Mouse (Mus musculus) gastrocnemius, adult 2 months (tissue): ENCODE measurements around the gene Gm8251. TPM values are rescaled to one million over a fixed set of nuclear protein-coding genes. Genes with fewer than 3 reads are reported as not detected.

Experiments used
- DNase-seq: peaks from one replicate; pipeline ENCODE4 v3.0.0; 2022
- H3K27ac ChIP-seq: fragments of 200-600 bp; 2 replicates; pipeline ENCODE4 v1.8.1; 2022; ENCODE audit warnings: mild to moderate bottlenecking
- H3K4me3 ChIP-seq: fragments of 200-600 bp; 2 replicates; pipeline ENCODE4 v1.8.1; 2022; ENCODE audit warnings: mild to moderate bottlenecking, moderate library complexity
- CTCF ChIP-seq: fragments of 200-600 bp; IDR thresholded peaks from 2 replicates; pipeline ENCODE4 v1.8.1; 2022; ENCODE audit warnings: antibody characterized with exemption, mild to moderate bottlenecking, moderate library complexity
- intact Hi-C: fragments of 180-260 bp; cut with DNase I; formaldehyde crosslinking; loops from one replicate; pipeline ENCODE4 v1.15.1; 2025
- total RNA-seq, 2 experiments: library from RNA; stranded (reverse); gene quantifications; 2 replicates each; pipeline ENCODE4 v1.2.3; 2021

The Gm8251 gene
- total RNA-seq, 2 experiments from 2014 or later: not detected

DNA sequence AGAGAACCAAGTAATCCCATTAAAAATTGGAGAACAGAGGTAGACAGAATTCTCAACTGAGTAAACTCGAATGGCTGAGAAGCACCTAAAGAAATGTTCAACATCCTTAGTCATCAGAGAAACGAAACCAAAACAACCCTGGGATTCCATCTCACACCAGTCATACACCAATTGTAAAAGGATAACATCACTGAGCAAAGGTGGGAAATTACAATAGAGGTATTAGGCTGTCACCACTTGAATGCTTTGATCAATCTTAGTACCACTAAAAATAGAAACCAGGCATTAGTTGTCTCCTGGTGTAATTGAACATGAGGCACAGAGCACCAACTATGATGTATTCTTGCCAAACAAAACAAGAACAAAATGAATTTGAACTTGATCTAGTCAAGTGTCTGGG is 29.5 kb downstream of the Gm8251 start:
- H3K27ac ChIP-seq: no peak overlapping the region
- intact Hi-C loops: no loop called here
- no peak overlapping the region for H3K4me3 ChIP-seq
- DNase-seq: no peak
- no peak for TF ChIP-seq CTCF

- intact Hi-C loops: loop anchor here (10.0 kb wide), 1 partner anchor 197 kb away; no protein-coding TSS in a partner anchor
- peak; percentile 61 for DNase-seq
- Histone ChIP-seq H3K27ac (peak overlapping the region; percentile 38), H3K4me3 (no peak overlapping the region)
- no peak for TF ChIP-seq CTCF
Measured at GRCm38 (mm10) chr1:44027651-44028050, 34.1 kb downstream of the Gm8251 start.

- intact Hi-C loops: loop anchor here (10.0 kb wide), 1 partner anchor 202 kb away; no protein-coding TSS in a partner anchor
- TF ChIP-seq CTCF: no peak
- peak overlapping the region; percentile 85 for H3K27ac ChIP-seq
- peak; percentile 57 for DNase-seq
- no peak overlapping the region for H3K4me3 ChIP-seq
Measured at GRCm38 (mm10) chr1:44022656-44023055, 39.1 kb downstream of the Gm8251 start.

- Histone ChIP-seq H3K4me3 (peak within 1 kb of the TSS; percentile 68), H3K27ac (peak within 1 kb of the TSS; percentile 78)
- no peak for DNase-seq
- TF ChIP-seq CTCF: no peak
- intact Hi-C loops: loop anchor here (10.0 kb wide), 1 partner anchor 205 kb away; no protein-coding TSS in a partner anchor
Measured at GRCm38 (mm10) chr1:44019934-44020333, 41.8 kb downstream of the Gm8251 start, which contains the start of gene Mettl21c. Gene Mettl21c (minus strand): TSS chr1:44020034.

DNA sequence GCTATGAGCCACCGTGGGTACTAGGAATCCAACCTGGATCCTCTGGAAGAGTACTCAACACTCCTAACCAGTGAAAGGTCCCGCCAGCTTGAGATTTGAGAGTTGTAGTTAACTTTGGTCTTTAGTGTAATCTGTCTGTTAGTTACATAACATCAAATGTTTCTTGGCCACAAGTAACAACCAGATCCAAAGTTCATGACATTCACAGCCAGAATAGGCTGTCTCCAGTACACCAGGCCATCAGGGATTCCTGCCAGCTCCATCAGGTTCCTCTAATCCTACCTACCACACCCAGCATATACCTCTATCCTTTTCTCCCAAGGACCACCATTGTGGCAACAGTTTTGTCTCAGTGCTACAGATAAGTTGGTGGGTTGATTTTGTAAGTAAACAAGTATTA is 46.2 kb downstream of the Gm8251 start:
- intact Hi-C loops: no loop called here
- peak; percentile 40 for DNase-seq
- Histone ChIP-seq H3K4me3 (no peak overlapping the region; the same call in 1 of the 2 replicates), H3K27ac (peak overlapping the region; percentile 16; the same call in 1 of the 2 replicates)
- TF ChIP-seq CTCF: no peak

Other genes starting within 250 kb of the Gm8251 start
- gene Uxs1, start 234.1 kb downstream of the Gm8251 start, total RNA-seq: 1 to 10 TPM; 9.2 to 10.0 TPM
- 10 to 100 TPM; 39.9 to 40.5 TPM for gene Tpp2, start 128.3 kb downstream of the Gm8251 start, total RNA-seq
- 100 to 1,000 TPM in 1 of 2 experiments, 10 to 100 TPM in 1; 79.9 to 203 TPM for gene Mettl21c, start 41.9 kb downstream of the Gm8251 start, total RNA-seq
- gene Tex30, start 40.5 kb upstream of the Gm8251 start, total RNA-seq: 1 to 10 TPM; 4.9 to 6.1 TPM
- 1 to 10 TPM; 5.4 to 7.8 TPM for gene Kdelc1, start 56.9 kb upstream of the Gm8251 start, total RNA-seq
- 1 to 10 TPM; 7.8 to 9.4 TPM for gene Bivm, start 57.0 kb upstream of the Gm8251 start, total RNA-seq
- gene Ercc5, start 85.8 kb upstream of the Gm8251 start, total RNA-seq: 10 to 100 TPM; 14.0 to 19.9 TPM
- gene Mettl21e, start 157.0 kb upstream of the Gm8251 start, total RNA-seq: 10 to 100 TPM; 16.1 to 26.2 TPM